Mouse (Mus musculus) adrenal gland, postnatal 4 days (tissue): Measurements from ENCODE around the gene Nudt7. TPM values are rescaled to one million over a fixed set of nuclear protein-coding genes. Genes with fewer than 3 reads are reported as not detected.

Experiments
- DNase-seq, 2 experiments: peaks; one replicate each; pipeline ENCODE4 v3.0.0; 2021 to 2022; ENCODE audit warnings: low spot score in 2 of 2, mixed read lengths in 2 of 2
- long read RNA-seq, 2 experiments: library from polyadenylated mRNA; stranded (forward); transcript quantifications; one replicate each; pipeline ENCODE4 v2.0.0; 2021
- total RNA-seq, 2 experiments: library from RNA; stranded (reverse); gene quantifications; 2 replicates each; pipeline ENCODE4 v1.2.3; 2021

The Nudt7 gene
- 10 to 100 TPM; 22.5 to 31.2 TPM for total RNA-seq
- long read RNA-seq, experiment 1, transcript Nudt7-202 (4 exons, 3,543 nt): major isoform, 15 of 21 reads
- long read RNA-seq, experiment 1, partial matches to known transcripts: 3 of 21 reads
- long read RNA-seq, experiment 1, other reads (novel, unspliced or antisense): 1 of 21 reads
- long read RNA-seq, experiment 2, transcript Nudt7-202 (4 exons, 3,543 nt): major isoform, 9 of 15 reads
- long read RNA-seq, experiment 2, partial matches to known transcripts: 3 of 15 reads
- long read RNA-seq, experiment 2, other reads (novel, unspliced or antisense): 0 of 15 reads

- DNase-seq: peak; percentile 57 to 75
Measured at GRCm38 (mm10) chr8:114133510-114134362, at the start of gene Nudt7. Gene Nudt7 (plus strand): TSS chr8:114133557.

- DNase-seq: no peak
Measured at GRCm38 (mm10) chr8:114087932-114088331, 45.4 kb upstream of the Nudt7 start.

GRCm38 (mm10) chr8:114090736-114091135 is 42.6 kb upstream of the Nudt7 start:
- no peak for DNase-seq

GRCm38 (mm10) chr8:114093321-114093720 is 40.0 kb upstream of the Nudt7 start:
- no peak for DNase-seq

GRCm38 (mm10) chr8:114094526-114094925 is 38.8 kb upstream of the Nudt7 start:
- DNase-seq: no peak

GRCm38 (mm10) chr8:114100561-114101206 is 32.7 kb upstream of the Nudt7 start:
- DNase-seq: no peak

GRCm38 (mm10) chr8:114103401-114103800 is 30.0 kb upstream of the Nudt7 start:
- DNase-seq: no peak

GRCm38 (mm10) chr8:114105971-114106370 is 27.4 kb upstream of the Nudt7 start:
- DNase-seq: no peak

- no peak for DNase-seq
Measured at GRCm38 (mm10) chr8:114109365-114110140, 23.8 kb upstream of the Nudt7 start.

GRCm38 (mm10) chr8:114115076-114115475 is 18.3 kb upstream of the Nudt7 start:
- DNase-seq: no peak

GRCm38 (mm10) chr8:114116049-114116448 is 17.3 kb upstream of the Nudt7 start:
- no peak for DNase-seq

- DNase-seq: no peak
Measured at GRCm38 (mm10) chr8:114117439-114117838, 15.9 kb upstream of the Nudt7 start.

GRCm38 (mm10) chr8:114121781-114122180 is 11.6 kb upstream of the Nudt7 start:
- no peak for DNase-seq

GRCm38 (mm10) chr8:114123611-114124010 is 9.7 kb upstream of the Nudt7 start:
- DNase-seq: no peak

GRCm38 (mm10) chr8:114124084-114124750 is 9.1 kb upstream of the Nudt7 start:
- no peak for DNase-seq

GRCm38 (mm10) chr8:114130838-114131237 is 2.5 kb upstream of the Nudt7 start:
- no peak for DNase-seq

GRCm38 (mm10) chr8:114131421-114131820 is 1.9 kb upstream of the Nudt7 start:
- no peak for DNase-seq

- DNase-seq: no peak
Measured at GRCm38 (mm10) chr8:114133050-114133509, 277 bp upstream of the Nudt7 start.

- no peak for DNase-seq
Measured at GRCm38 (mm10) chr8:114136750-114137149, 3.4 kb downstream of the Nudt7 start.

- no peak for DNase-seq
Measured at GRCm38 (mm10) chr8:114137181-114137580, 3.8 kb downstream of the Nudt7 start.
